Comparison of ENCODE assay signal across 1 mouse cellular context in the genomic region with DNA sequence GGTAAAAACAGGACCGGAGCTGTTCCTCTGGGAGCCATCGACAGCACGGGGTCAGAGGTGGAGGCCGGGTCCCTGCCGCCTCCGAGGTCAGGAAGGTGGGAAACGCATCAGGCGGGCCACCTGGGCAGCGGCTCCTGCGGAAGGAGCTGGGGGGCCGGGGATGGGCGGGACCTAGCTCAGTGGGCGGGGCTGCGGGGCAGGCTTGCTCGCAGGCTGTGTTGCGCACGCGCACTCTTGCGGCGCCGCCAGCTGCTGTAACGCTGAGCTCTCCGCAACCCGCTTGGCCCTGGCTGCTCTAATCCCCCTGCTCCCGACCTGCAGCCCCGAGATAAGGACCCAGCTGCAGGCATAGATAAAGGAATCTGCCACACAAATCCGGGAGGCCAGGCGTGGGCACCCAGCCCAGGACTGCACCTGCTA.
A peak's percentile ranks its signal among the peaks of the same experiment; 100 is the strongest.
TF ChIP-seq lines count a peak whose summit lies in the region.

No protein-coding gene starts in this region.

TF ChIP-seq in myocyte, 11 proteins besides CTCF, POLR2A, EP300 and RAD21:
- no peak for TF ChIP-seq MAX (IDR thresholded peaks at IDR 0.05; ENCODE audit: low read depth)
- TF ChIP-seq MYOD1 (IDR thresholded peaks at IDR 0.05; ENCODE audit: control insufficient read depth in 1 of 3, insufficient read length in 2 of 3, low read depth in 2 of 3) = peak in 2 of 3 experiments; percentile 56 to 77
- TF ChIP-seq POLR2AphosphoS2 (IDR thresholded peaks at IDR 0.05; ENCODE audit: insufficient read length, low read depth) = peak; percentile 57
- peak in 2 of 3 experiments; percentile 71 to 81 for TF ChIP-seq MYOG (IDR thresholded peaks at IDR 0.05; ENCODE audit: control insufficient read depth in 1 of 3, insufficient read depth in 1 of 3, insufficient read length in 2 of 3, low read depth in 2 of 3)
- TF ChIP-seq TCF3 (IDR thresholded peaks at IDR 0.05; ENCODE audit: insufficient read length, low read depth) = no peak
